Mouse (Mus musculus): ENCODE measurements around the gene C2cd3.
A peak's percentile ranks its signal among the peaks of the same experiment; 100 is the strongest.

The C2cd3 gene

DNA sequence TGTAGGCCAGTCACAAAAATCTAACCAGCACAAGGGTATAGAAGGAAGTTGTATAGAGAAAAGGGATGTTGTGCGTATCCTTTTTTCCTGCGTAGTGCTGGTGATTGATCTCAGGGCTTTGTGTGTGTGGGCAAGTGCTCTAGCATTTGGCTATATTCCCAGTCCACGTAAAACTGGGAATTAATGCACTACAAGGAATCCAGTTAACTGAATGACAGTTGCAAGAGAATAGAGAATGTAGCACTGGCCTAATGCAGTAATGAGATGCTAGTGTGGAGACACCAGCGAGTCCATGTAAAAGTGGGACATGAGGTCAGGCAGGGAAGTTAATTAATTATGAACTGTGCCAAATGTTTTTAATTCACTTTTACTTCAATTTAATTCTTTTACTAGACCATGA, 30.7 kb downstream of the C2cd3 start:
- no peak for DNase-seq (ENCODE audit: low spot score in 2 of 2)

DNA sequence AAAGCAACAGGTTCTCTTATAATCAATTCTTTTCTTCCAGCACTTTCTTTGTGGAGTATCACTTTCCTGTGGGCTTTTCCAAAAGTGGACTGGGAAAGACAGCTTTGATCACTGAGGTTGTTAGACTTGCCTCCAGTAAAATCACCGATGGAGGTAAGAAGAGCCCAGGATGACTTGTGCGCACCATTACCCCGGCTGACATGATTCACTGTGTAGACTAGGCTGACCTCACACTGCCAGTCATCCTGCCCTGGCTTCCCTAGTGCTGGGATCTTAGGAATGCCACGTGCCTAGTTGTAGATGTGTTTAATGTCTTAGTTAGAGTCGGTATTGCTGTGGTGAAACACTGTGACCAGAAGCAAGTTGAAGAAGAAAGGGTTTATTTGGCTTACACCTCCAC, 35.6 kb downstream of the C2cd3 start:
- no peak for DNase-seq (ENCODE audit: low spot score in 2 of 2)

DNA sequence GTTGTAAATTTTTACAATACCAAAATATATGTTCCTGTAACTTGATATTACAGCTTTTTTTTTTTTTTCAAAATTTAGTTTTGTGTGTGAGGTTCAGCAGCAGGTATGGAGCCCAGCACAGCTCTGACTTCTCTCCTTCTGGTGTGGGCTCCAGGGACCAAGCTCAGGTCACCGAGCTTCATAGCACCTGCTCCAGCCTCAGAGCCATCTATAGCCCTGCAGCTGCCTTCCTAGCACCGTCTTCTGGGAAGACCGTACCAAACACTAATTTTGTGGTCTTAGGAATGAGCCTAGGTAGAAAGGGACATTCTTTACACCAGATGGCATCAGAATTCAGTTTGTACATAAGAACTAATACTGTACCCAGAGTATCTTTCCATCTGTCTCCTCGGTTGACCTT, 36.7 kb downstream of the C2cd3 start:
- DNase-seq (ENCODE audit: low spot score in 2 of 2) = no peak

DNA sequence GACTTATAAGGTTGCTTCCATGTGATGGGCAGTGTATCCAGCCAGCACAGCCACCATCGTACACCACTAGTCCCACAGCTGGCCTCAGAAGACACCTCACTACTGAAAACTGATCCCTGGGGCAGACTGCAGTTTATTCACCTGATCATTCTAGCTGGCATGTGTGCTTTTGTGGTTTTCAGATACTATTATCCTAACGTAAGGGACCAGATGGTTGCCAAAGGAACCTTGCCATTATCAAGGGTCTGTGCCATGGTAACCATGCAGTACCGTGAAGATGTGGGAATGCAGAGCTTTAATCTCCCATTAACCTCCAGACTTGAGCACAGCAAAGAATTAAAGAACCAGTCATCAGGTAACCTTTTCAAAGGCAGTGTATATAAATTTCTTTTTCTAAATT, 53.8 kb downstream of the C2cd3 start:
- no peak for DNase-seq (ENCODE audit: low spot score in 2 of 2)

GRCm38 (mm10) chr7:100429102-100429501, 57.1 kb downstream of the C2cd3 start:
- DNase-seq (ENCODE audit: low spot score in 2 of 2) = peak in 1 of 2 experiments; percentile 31

DNA sequence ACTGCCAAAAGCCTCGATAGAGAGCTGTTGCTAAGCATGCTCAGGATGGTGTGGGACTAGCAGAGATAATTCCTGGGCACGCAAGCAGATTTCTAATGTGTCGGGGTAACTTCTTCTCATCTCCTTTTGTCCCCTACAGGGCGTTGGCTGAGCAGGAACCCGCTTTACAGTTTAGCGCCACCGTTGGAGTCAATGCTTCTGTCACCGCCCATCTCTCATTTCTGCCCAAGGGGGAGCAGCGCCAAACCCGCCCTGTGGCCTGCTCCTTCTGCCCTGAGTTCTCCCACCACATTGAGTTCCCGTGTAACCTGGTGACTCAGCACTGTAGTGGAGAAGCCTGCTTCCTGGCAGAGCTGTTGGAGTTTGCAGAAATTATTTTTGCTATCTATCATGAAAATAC, 57.9 kb downstream of the C2cd3 start:
- DNase-seq (ENCODE audit: low spot score in 2 of 2) = no peak

DNA sequence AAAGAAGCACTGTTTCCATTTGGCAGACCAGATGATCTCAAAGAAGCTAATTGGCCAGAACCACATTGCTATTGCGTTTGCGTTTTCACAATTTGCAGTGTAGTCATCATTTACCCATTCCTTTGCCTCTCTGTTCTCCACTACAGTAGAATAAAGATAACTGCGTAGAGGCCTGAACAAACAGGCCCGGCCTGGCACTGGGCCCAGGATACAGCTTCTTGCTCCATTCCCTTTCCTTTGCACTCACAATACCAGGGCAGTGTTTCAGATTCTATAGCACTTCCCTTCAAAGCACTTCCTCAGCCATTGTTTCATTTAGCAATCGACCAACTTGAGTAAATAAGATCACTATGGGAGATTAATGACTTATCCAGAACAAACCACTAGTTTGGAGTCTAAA, 59.1 kb downstream of the C2cd3 start:
- DNase-seq (ENCODE audit: low spot score in 2 of 2) = peak in 1 of 2 experiments; percentile 18

GRCm38 (mm10) chr7:100433295-100433694, 61.3 kb downstream of the C2cd3 start:
- no peak for DNase-seq (ENCODE audit: low spot score in 2 of 2)

- DNase-seq (ENCODE audit: low spot score in 2 of 2) = no peak
These were observed 71.7 kb downstream of the C2cd3 start for GRCm38 (mm10) chr7:100443728-100444127.

GRCm38 (mm10) chr7:100446271-100446670, 74.2 kb downstream of the C2cd3 start:
- no peak for DNase-seq (ENCODE audit: low spot score in 2 of 2)

- no peak for DNase-seq (ENCODE audit: low spot score in 2 of 2)
These were observed 76.5 kb downstream of the C2cd3 start for GRCm38 (mm10) chr7:100448530-100448929.

DNA sequence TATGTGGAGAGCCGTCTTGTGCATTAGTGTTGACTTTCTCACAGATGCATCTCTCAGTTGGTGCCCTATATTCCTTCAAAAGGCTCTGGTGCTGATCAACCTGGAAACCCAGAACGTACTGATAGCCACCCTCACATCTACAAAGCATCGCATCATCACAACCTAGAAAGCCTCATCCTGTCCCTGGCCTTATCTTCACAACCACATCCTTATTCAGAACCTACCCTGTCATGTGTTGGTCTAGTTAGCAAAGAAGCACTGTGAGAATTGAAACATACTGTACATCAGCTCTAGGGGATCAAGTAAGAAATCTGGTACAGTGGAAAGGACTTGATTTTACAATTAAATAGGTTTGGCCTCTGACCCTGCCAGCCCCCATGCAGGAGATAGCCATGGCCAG, 77.0 kb downstream of the C2cd3 start:
- DNase-seq (ENCODE audit: low spot score in 2 of 2) = no peak

DNA sequence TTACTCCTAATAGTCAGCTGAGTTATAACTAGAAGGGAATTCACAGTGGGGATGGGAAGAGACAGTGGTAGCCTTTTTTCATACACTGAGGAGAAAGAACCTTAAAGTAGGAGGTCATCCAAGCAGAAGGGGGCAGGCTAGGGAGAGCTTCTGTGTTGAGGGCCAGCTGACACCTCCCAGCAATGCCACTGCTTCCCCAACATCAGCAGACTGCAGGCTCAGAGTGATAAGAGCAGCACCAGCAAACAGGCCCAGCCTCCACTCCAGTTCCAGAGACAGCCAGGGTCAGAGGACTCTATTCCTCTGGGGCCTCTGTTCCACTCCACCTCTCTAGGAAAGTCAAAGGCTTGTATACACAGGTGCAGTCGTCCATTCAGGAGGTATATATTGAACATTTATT, 86.1 kb downstream of the C2cd3 start:
- DNase-seq (ENCODE audit: low spot score in 2 of 2) = no peak

DNA sequence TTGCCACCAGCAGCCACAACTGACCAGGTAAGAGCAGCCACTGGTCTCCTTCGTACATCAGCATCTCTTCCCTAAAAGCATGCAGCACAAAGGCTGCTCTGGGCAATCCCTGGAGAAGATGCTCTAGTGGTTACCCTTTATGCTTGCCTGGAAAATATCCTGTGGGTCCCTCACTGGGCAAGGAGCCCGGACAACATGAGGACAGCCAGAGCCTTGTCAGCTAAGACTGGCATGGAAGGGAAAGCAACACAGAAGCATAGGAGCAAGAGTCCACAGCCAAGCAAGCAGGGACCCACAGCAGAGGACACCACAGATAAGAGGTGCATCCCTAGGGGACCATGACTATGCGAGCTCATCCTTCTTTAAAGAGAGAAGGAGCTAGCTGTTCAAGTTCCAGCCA, 87.8 kb downstream of the C2cd3 start:
- DNase-seq (ENCODE audit: low spot score in 2 of 2) = no peak

- peak; percentile 32 to 70 for DNase-seq (ENCODE audit: low spot score in 2 of 2)
These were observed 89.7 kb downstream of the C2cd3 start for GRCm38 (mm10) chr7:100461621-100462151.

- DNase-seq (ENCODE audit: low spot score in 2 of 2) = no peak
These were observed 91.2 kb downstream of the C2cd3 start for GRCm38 (mm10) chr7:100463194-100463593.

DNA sequence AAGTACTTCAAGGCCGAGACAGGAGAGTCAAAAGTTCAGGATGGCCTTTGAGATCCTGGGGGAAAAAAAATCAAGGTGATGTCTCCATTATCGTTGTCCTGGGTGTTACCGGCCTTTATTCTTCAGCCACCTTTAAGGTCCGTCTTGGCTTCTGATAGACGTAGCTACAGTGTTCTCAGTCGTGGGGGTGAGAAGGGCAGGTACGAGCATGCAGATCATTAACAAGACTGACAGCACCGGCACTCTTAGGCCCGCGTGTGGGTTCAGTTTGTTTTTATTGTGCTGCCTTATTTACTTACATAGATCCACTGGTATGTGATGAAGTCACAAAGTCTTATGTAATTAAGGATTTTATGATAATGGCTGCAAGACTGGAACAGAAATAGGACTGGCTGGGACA, 91.7 kb downstream of the C2cd3 start:
- no peak for DNase-seq (ENCODE audit: low spot score in 2 of 2)

- no peak for DNase-seq (ENCODE audit: low spot score in 2 of 2)
These were observed 92.2 kb downstream of the C2cd3 start for GRCm38 (mm10) chr7:100464248-100464647.

GRCm38 (mm10) chr7:100465248-100465647, 93.2 kb downstream of the C2cd3 start:
- no peak for DNase-seq (ENCODE audit: low spot score in 2 of 2)

GRCm38 (mm10) chr7:100465656-100466309, 93.8 kb downstream of the C2cd3 start:
- peak in 1 of 2 experiments; percentile 31 for DNase-seq (ENCODE audit: low spot score in 2 of 2)

DNA sequence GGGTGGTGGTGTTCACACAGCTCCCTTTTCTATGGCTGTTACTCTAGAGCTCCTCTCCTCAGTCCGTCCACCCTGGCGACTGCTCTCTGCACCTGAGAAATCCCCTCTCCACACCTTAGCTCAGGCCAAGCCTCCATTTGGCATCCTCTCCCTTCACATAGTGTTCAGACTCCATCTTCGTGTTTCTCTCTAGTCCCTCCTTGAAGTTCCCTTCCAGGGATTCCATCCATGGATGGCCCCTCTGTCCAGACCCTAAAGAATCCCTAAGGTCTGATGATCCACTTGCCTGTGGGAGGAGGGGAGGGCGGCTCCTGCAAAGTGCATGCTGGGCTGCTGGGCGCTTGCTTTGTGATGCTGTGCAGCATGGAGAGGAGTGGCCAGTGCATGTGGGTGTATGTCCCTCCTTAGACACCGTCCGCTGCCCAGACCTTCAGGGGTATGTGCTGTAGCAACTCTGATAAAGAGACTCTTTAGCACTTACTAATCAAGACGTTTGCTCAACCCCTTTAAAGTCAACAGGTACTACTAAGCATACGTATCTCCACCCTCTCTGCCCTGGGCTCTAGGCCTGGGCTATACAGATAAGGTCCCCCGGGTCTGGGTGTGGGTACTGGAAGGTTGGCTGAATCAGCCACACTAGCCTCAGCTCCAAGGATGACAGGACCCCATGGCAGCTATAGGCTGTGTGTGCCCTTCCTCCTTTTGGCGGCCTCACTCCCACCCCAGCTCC, 94.9 kb downstream of the C2cd3 start:
- DNase-seq (ENCODE audit: low spot score in 2 of 2) = no peak

DNA sequence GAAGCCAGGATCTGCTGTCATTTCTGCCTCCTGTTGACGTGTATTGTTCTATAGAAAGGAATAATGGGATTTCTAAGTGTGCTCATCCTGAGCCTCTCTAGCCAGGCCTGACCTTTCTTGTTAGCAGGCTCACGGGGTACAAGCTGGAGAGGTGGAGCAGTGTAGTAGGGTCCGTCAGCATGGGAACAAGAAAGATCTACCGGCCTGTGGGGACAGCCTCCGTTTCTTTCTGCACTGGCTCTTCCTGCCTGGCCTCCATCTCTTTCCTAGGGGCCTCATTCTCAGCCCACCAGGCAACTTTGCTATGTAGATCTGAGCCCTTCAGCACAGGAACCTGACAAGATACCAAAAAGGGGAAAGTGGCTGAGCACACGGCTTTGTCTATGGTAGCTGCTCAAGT, 96.7 kb downstream of the C2cd3 start:
- no peak for DNase-seq (ENCODE audit: low spot score in 2 of 2)

DNA sequence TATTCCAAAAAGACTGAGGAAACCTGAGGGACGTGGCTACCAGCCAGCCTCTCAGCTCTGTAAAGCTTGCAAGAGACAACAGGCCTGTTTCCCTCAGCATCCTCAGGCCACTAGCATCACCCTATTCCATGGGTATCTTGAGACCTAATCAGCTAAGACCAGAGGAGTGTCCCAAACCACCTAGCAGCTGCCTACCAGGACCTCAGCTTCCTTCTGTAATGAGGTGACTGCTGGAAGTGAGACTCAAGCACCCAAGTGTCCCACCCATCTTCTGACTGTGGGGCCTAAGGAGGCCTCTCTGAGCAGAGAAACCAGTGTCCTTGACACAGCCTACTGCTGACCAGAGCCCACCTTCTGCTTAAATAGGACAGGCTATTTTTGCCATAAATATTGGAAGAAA, 97.5 kb downstream of the C2cd3 start:
- no peak for DNase-seq (ENCODE audit: low spot score in 2 of 2)

Data from frontal cortex, postnatal 10 days (tissue).